Mouse (Mus musculus) forebrain, postnatal 0 days (tissue): ENCODE data around the gene Tmem72. TPM values are rescaled to one million over a fixed set of nuclear protein-coding genes. Genes with fewer than 3 reads are reported as not detected.
A peak's percentile ranks its signal among the peaks of the same experiment; 100 is the strongest.

Experiments used
- ATAC-seq: fragments of 200-750 bp; cut with Nextera tagmentation; 2 replicates; pipeline ENCODE4 v1.8.0; 2017; ENCODE audit warnings: mild to moderate bottlenecking, moderate library complexity
- DNase-seq: peaks from one replicate; pipeline ENCODE4 v3.0.0-alpha.2; 2015
- H3K27ac ChIP-seq: fragments of 300-500 bp; sonication (generic); 2 replicates; pipeline ENCODE4 v1.5.1; 2014; ENCODE audit warnings: low read depth, mild to moderate bottlenecking, antibody characterized with exemption, low read length, moderate library complexity, mixed read lengths
- H3K27me3 ChIP-seq: fragments of 300-500 bp; sonication (generic); 2 replicates; pipeline ENCODE4 v1.6.1; 2014; ENCODE audit warnings: mild to moderate bottlenecking, low read length, mixed read lengths; ENCODE audit not compliant: insufficient read depth
- H3K36me3 ChIP-seq: fragments of 300-500 bp; sonication (generic); 2 replicates; pipeline ENCODE4 v1.6.1; 2014; ENCODE audit warnings: mild to moderate bottlenecking, moderate library complexity; ENCODE audit not compliant: insufficient read depth
- H3K4me1 ChIP-seq: fragments of 300-500 bp; sonication (generic); 2 replicates; pipeline ENCODE4 v1.6.1; 2014; ENCODE audit warnings: antibody characterized with exemption; ENCODE audit not compliant: insufficient read depth
- H3K4me2 ChIP-seq: fragments of 300-500 bp; sonication (generic); 2 replicates; pipeline ENCODE4 v1.6.1; 2014; ENCODE audit warnings: low read depth, mild to moderate bottlenecking, moderate library complexity
- H3K4me3 ChIP-seq: fragments of 300-500 bp; sonication (generic); 2 replicates; pipeline ENCODE4 v1.5.1; 2014; ENCODE audit warnings: low read depth, low read length, mixed read lengths
- H3K9ac ChIP-seq: fragments of 300-500 bp; sonication (generic); 2 replicates; pipeline ENCODE4 v1.6.1; 2014; ENCODE audit warnings: mild to moderate bottlenecking
- H3K9me3 ChIP-seq: fragments of 300-500 bp; sonication (generic); 2 replicates; pipeline ENCODE4 v1.6.1; 2016; ENCODE audit warnings: low read length
- CTCF ChIP-seq: sonication (generic); IDR thresholded peaks from 2 replicates; pipeline ENCODE4 v1.5.1; 2016; ENCODE audit warnings: antibody characterized with exemption, control low read depth, low read depth
- WGBS: fragments of 180-500 bp; shearing (Covaris S2); extraction: QIAGEN DNeasy Blood & Tissue Kit; methylation state at CpG from one replicate; pipeline ENCODE4 v1.1.7; 2014; 5-methylcytosine and 5-hydroxymethylcytosine counted together
- polyA plus RNA-seq: library from polyadenylated mRNA; unstranded; fragments of >200 nt; fragmentation: Nextera tagmentation; extraction: Ambion mirVana; gene quantifications from 2 replicates; pipeline ENCODE4 v1.2.1, GENCODE M21; 2015
- total RNA-seq: library from RNA; depleted of rRNA; stranded (reverse); fragments of >200 nt; gene quantifications from 2 replicates; pipeline ENCODE4 v1.2.3, GENCODE M21; 2014

Tmem72 gene
- total and polyA plus RNA-seq, 2 experiments from 2014 or later, result 0.52 to 1.9 TPM

DNA sequence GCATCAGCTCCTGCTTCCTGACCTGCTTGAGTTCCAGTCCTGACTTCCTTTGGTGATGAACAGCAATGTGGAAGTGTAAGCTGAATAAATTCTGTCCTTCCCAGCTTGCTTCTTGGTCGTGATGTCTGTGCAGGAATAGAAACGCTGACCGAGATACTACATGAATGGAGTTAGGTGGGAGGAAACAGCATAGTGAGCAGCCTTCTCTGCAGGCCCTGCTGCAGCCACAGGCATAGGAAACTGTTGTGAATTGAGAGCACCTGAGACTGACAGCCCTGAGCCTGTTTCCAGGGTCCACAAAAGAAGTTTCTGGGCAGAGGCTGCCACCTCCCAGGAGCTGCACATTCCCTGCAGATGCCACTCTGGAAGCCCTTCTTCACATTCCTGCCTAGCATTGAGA is 2.7 kb downstream of the Tmem72 start:
- 84% methylated on average over 3 of the region's 3 CpGs for WGBS

DNA sequence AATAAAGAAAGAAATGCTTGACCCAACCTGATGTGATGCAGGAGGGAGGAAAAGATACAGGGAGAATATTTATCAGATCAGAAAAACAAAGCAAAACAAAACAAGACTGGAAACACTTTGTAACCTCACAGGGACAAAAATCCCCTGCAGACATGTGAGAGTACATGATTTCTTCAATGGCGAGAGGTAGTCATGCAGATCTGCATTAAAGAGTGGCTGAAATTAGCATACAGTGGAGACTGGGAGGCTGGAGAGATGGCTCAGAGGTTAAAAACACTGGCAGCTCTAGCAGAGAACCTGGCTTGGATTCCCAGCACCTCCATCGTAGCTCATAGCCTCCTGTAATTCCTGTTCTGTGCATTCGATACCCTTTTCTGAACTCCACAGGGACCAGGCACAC is 4.2 kb downstream of the Tmem72 start:
- ATAC-seq (no peak), DNase-seq (no peak)
- H3K9ac ChIP-seq, result no peak overlapping the region
- 86% methylated on average over 3 of the region's 3 CpGs for WGBS
- no peaks in the 10 kb centered on the region for H3K9me3 ChIP-seq
- H3K4me3 ChIP-seq, result no peak overlapping the region
- no peaks in the 10 kb centered on the region for H3K36me3 ChIP-seq
- no peak overlapping the region for H3K4me2 ChIP-seq
- no peaks in the 10 kb centered on the region for H3K4me1 ChIP-seq
- no peak for TF ChIP-seq CTCF
- H3K27ac ChIP-seq, result no peak overlapping the region
- no peaks in the 10 kb centered on the region for H3K27me3 ChIP-seq

More for the DNA sequence above, 2.7 kb downstream of the Tmem72 start:
- DNase-seq, result no peak
- ATAC-seq, result no peak
- H3K27me3 ChIP-seq, result no peaks in the 10 kb centered on the region
- no peak for TF ChIP-seq CTCF
- no peak overlapping the region for H3K4me2 ChIP-seq
- H3K9me3 ChIP-seq, result no peaks in the 10 kb centered on the region
- H3K4me3 ChIP-seq, result no peak overlapping the region
- H3K36me3 ChIP-seq, result no peaks in the 10 kb centered on the region
- no peak overlapping the region for H3K27ac ChIP-seq
- H3K9ac ChIP-seq, result no peak overlapping the region
- no peaks in the 10 kb centered on the region for H3K4me1 ChIP-seq

DNA sequence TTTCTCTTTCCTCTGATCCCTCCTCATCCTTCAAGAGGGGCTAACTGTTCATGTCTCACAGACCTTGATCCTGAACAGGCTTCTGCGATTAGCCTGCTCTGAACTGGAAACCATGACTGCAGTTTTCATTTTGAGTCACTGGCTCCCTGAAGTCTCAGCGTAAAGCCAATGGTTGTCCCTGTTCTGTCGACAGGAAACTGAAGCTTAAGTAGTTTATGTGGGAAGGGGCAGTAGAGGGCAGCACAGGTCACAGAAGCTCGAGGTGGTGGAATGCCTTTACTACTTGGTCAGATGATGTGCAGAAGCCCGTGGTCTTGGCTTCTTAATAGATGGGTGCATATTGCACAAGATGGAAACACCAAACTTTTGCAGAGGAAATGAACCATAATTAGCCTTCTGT is 4.7 kb downstream of the Tmem72 start:
- no peak for ATAC-seq
- Histone ChIP-seq H3K4me2 (no peak overlapping the region), H3K27ac (no peak overlapping the region), H3K9me3 (no peaks in the 10 kb centered on the region), H3K36me3 (no peaks in the 10 kb centered on the region), H3K9ac (no peak overlapping the region), H3K4me3 (no peak overlapping the region), H3K4me1 (no peaks in the 10 kb centered on the region), H3K27me3 (no peaks in the 10 kb centered on the region)
- no peak for DNase-seq
- TF ChIP-seq CTCF, result no peak
- WGBS, result 39% methylated on average over 5 of the region's 5 CpGs

DNA sequence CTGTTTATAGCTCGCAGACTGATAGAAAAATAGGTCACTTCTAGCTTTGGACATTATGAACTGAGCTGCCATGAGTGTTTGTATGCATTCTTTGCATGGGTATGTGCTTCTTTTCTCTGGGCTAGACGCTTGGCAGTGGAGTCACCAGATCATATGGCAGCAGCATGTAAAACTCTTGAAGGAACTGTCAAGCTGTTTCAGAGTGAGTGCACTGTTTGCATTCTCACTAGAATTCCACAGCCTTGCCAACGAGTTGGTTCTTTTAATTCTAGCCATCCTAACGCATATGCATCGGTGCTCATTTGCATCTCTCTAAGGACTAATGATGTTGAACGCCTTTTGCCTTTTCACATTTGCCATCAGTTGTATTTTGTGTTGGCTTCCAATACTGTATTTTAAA is 12.4 kb downstream of the Tmem72 start:
- DNase-seq, result peak; percentile 52
- no peak for TF ChIP-seq CTCF
- H3K27ac ChIP-seq, result no peak overlapping the region

DNA sequence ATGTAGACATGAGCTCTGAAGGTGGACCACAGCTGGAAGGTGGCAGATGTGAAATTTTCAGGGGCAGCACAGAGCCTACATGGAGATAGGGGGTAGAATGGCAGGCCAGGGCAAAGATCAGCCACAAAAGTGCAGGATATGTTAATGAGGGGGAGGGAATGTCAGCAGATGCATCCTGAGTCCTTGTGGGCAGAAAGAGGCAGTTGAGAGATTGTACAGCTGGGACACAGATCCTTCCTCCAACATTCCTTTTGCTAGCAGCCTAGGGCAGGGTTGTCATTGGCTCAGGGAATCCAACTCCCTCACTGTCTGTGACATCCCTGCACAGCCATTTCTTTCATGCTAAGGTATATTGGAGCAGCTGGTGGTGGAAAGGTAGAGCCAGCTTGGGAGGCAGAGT is 15.9 kb downstream of the Tmem72 start:
- no peak for TF ChIP-seq CTCF
- H3K27me3 ChIP-seq, result no peaks in the 10 kb centered on the region

More for the DNA sequence above, 12.4 kb downstream of the Tmem72 start:
- Histone ChIP-seq H3K4me3 (no peak overlapping the region), H3K9me3 (no peaks in the 10 kb centered on the region), H3K27me3 (no peaks in the 10 kb centered on the region), H3K4me1 (no peaks in the 10 kb centered on the region), H3K36me3 (no peaks in the 10 kb centered on the region), H3K4me2 (no peak overlapping the region), H3K9ac (no peak overlapping the region)
- WGBS, result 34% methylated on average over 6 of the region's 6 CpGs
- peak; percentile 58 for ATAC-seq

DNA sequence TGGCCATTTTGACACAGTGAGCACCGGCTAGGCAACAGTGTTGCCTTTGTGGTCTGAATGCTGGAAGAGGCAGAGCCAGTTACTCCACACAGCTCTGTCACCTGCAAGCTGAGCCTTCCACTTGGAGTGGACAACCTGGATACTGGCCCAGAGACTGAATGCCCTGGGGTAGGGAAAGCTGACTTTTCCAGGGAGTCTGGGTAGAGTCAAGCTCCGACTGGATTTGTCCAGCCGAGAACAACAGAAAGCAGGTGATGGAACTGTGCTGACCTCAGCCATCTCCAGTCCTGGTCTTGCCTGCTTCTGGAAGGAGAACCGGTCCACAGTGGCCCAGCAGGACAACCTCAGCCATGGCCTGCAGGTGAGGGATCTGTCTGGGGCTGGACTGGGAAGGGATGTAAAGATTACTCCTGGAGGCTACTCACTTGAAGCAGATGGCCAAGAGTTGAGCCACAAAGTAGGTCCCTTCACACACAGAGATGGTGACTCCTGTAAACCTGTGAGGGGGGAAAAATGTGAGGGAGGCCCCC is 18.8 kb downstream of the Tmem72 start:
- 91% methylated on average over 4 of the region's 4 CpGs for WGBS
- H3K4me1 ChIP-seq, result no peaks in the 10 kb centered on the region
- H3K4me3 ChIP-seq, result no peak overlapping the region
- no peak overlapping the region for H3K27ac ChIP-seq
- H3K36me3 ChIP-seq, result no peaks in the 10 kb centered on the region
- no peaks in the 10 kb centered on the region for H3K9me3 ChIP-seq
- no peaks in the 10 kb centered on the region for H3K27me3 ChIP-seq
- no peak overlapping the region for H3K4me2 ChIP-seq
- ATAC-seq (no peak), DNase-seq (no peak)
- H3K9ac ChIP-seq, result no peak overlapping the region
- no peak for TF ChIP-seq CTCF

More for the DNA sequence above, 15.9 kb downstream of the Tmem72 start:
- Histone ChIP-seq H3K9ac (no peak overlapping the region), H3K4me3 (no peak overlapping the region), H3K4me2 (no peak overlapping the region), H3K4me1 (no peaks in the 10 kb centered on the region), H3K36me3 (no peaks in the 10 kb centered on the region), H3K27ac (no peak overlapping the region), H3K9me3 (no peaks in the 10 kb centered on the region)
- DNase-seq (no peak), ATAC-seq (no peak)

DNA sequence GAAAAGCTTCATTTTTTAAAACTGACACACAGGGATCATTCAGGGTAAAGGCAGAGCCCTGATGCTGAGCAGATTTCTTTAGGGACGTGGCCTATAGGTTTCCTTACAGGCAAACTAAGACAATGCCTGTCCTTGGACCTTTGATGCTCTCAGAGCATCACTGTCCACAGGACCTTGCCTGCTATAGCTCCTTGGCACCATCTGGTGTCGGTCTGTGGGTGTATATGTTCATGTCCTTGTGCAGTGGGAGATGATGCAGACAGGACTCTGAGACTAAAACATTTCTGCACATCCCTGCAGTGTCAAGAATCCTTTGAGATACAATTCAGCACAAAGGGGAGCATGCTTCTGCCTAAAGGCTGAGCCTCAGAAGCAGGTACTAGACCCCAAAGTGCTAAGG is 19.3 kb downstream of the Tmem72 start:
- DNase-seq, result no peak
- H3K4me2 ChIP-seq, result no peak overlapping the region
- H3K36me3 ChIP-seq, result no peaks in the 10 kb centered on the region
- H3K27ac ChIP-seq, result no peak overlapping the region
- H3K4me1 ChIP-seq, result no peaks in the 10 kb centered on the region
- peak; percentile 57 for TF ChIP-seq CTCF
- no peaks in the 10 kb centered on the region for H3K27me3 ChIP-seq
- WGBS, result 73% methylated on average over 2 of the region's 2 CpGs
- no peak overlapping the region for H3K9ac ChIP-seq
- no peak overlapping the region for H3K4me3 ChIP-seq
- ATAC-seq, result no peak
- H3K9me3 ChIP-seq, result no peaks in the 10 kb centered on the region

DNA sequence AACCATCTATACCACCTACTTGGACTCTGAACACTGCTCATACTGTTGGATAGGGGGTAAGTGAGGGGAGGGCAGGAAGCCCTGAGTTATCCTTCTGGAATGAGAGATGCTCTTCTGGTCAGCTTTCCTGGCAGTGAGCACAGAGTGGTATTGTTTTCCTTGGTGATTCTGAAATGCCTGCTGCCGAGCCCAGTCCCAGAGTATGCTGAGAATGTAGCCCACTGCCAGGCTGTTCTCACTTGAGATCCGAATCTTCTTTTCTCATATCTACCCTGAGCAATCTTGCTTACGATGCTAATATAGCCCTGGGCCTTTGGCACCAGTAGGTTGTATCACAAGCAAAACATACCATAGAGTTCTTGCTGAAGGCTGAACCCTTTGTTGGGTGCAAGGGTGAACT is 22.4 kb downstream of the Tmem72 start:
- ATAC-seq, result no peak
- Histone ChIP-seq H3K4me1 (no peaks in the 10 kb centered on the region), H3K9ac (no peak overlapping the region), H3K4me2 (no peak overlapping the region), H3K27me3 (no peaks in the 10 kb centered on the region), H3K4me3 (no peak overlapping the region), H3K9me3 (no peaks in the 10 kb centered on the region), H3K36me3 (no peaks in the 10 kb centered on the region), H3K27ac (no peak overlapping the region)
- no peak for TF ChIP-seq CTCF
- 70% methylated on average over 3 of the region's 3 CpGs for WGBS
- no peak for DNase-seq
